Mouse (Mus musculus) embryonic fibroblast, embryonic 13.5 days (primary cell): Measurements from ENCODE around the gene Olfr457. TPM values are rescaled to one million over a fixed set of nuclear protein-coding genes. Genes with fewer than 3 reads are reported as not detected.
"Not testable (repeated sequence)": the region's sequence is repeated elsewhere in the genome, so short reads cannot be mapped to it uniquely, and the experiment has no call there.

Experiments
- H3K27ac ChIP-seq: 2 replicates; pipeline ENCODE4 v1.5.1; 2012; ENCODE audit warnings: low read length, control low read depth, inconsistent platforms; ENCODE audit not compliant: insufficient read depth
- H3K4me1 ChIP-seq: 2 replicates; pipeline ENCODE4 v1.6.1; 2011; ENCODE audit warnings: low read length; ENCODE audit not compliant: control insufficient read depth, insufficient read depth
- H3K4me3 ChIP-seq: 2 replicates; pipeline ENCODE4 v1.5.1; 2011; ENCODE audit warnings: mild to moderate bottlenecking, control low read depth, low read length; ENCODE audit not compliant: insufficient read depth
- CTCF ChIP-seq: IDR thresholded peaks from 2 replicates; pipeline ENCODE4 v1.5.1; 2011; ENCODE audit warnings: mild to moderate bottlenecking, control low read depth, low read length, moderate library complexity, borderline replicate concordance; ENCODE audit not compliant: insufficient read depth
- POLR2A ChIP-seq: IDR thresholded peaks from 2 replicates; pipeline ENCODE4 v1.6.1; 2011; ENCODE audit warnings: low read depth, mild to moderate bottlenecking, control low read depth, low read length, moderate library complexity
- polyA plus RNA-seq: library from polyadenylated mRNA; stranded (reverse); fragments of >200 nt; gene quantifications from 2 replicates; pipeline ENCODE4 v1.2.4, GENCODE M21; 2011; ENCODE audit warnings: low read depth; ENCODE audit not compliant: missing spikeins, insufficient read length

The Olfr457 gene
- polyA plus RNA-seq = not detected in 2 replicates

- Histone ChIP-seq H3K27ac (no peak within 1 kb of the TSS), H3K4me1 (no peaks in the 10 kb centered on the region), H3K4me3 (no peak within 1 kb of the TSS)
- TF ChIP-seq CTCF (no peak), POLR2A (no peak)
Observed at GRCm38 (mm10) chr6:42476235-42476634, at the start of gene Olfr457. Gene Olfr457, minus strand, starts transcription at chr6:42476335.

- H3K4me1 ChIP-seq = peaks cover 12% of the 10 kb centered on the region; the same call in 1 of the 2 replicates
- no peak for TF ChIP-seq POLR2A
- no peak overlapping the region for H3K4me3 ChIP-seq
- H3K27ac ChIP-seq = peak overlapping the region; percentile 98
Observed at GRCm38 (mm10) chr6:42513461-42513860, 37.3 kb upstream of the Olfr457 start.

GRCm38 (mm10) chr6:42509311-42509710, 33.2 kb upstream of the Olfr457 start:
- Histone ChIP-seq H3K4me3 (no peak overlapping the region), H3K27ac (peak overlapping the region; percentile 71), H3K4me1 (peaks cover 12% of the 10 kb centered on the region; the same call in 1 of the 2 replicates)
- no peak for TF ChIP-seq POLR2A

GRCm38 (mm10) chr6:42503478-42503877, 27.3 kb upstream of the Olfr457 start:
- Histone ChIP-seq H3K4me3 (no peak overlapping the region), H3K4me1 (0 out of 2 replicates have a peak, but pooled peaks cover 2% of the 10 kb centered on the region), H3K27ac (no peak overlapping the region)
- TF ChIP-seq CTCF (no peak), POLR2A (no peak)

GRCm38 (mm10) chr6:42489731-42490130, 13.6 kb upstream of the Olfr457 start:
- Histone ChIP-seq H3K4me1 (peaks cover 5% of the 10 kb centered on the region; the same call in 1 of the 2 replicates), H3K4me3 (no peak overlapping the region), H3K27ac (peak overlapping the region; percentile 85)
- TF ChIP-seq CTCF (no peak), POLR2A (no peak)

- Histone ChIP-seq H3K27ac (no peak within 1 kb of the TSS), H3K4me1 (peaks cover 5% of the 10 kb centered on the region; the same call in 1 of the 2 replicates), H3K4me3 (no peak within 1 kb of the TSS)
- no peak for TF ChIP-seq POLR2A
- no peak for TF ChIP-seq CTCF
Observed at GRCm38 (mm10) chr6:42487114-42487513, 11.0 kb upstream of the Olfr457 start, which contains the start of gene Olfr456. Gene Olfr456, minus strand, starts transcription at chr6:42487214.

GRCm38 (mm10) chr6:42484633-42485032, 8.5 kb upstream of the Olfr457 start:
- 0 out of 2 replicates have a peak, but pooled peaks cover 1% of the 10 kb centered on the region for H3K4me1 ChIP-seq
- no peak overlapping the region for H3K4me3 ChIP-seq
- TF ChIP-seq POLR2A = no peak
- TF ChIP-seq CTCF = no peak
- no peak overlapping the region for H3K27ac ChIP-seq

- not testable (repeated sequence) for H3K27ac ChIP-seq, H3K4me3 ChIP-seq, H3K4me1 ChIP-seq
Observed at GRCm38 (mm10) chr6:42471298-42471697, 4.8 kb downstream of the Olfr457 start.

- Histone ChIP-seq H3K4me1 (no peaks in the 10 kb centered on the region), H3K4me3 (no peak overlapping the region), H3K27ac (no peak overlapping the region)
- TF ChIP-seq CTCF (no peak), POLR2A (no peak)
Observed at GRCm38 (mm10) chr6:42470542-42470941, 5.6 kb downstream of the Olfr457 start.

GRCm38 (mm10) chr6:42465096-42465495, 11.0 kb downstream of the Olfr457 start, which contains the start of gene Olfr458:
Gene Olfr458, minus strand, starts transcription at chr6:42465196.
- Histone ChIP-seq H3K27ac (no peak within 1 kb of the TSS), H3K4me1 (0 out of 2 replicates have a peak, but pooled peaks cover 2% of the 10 kb centered on the region), H3K4me3 (no peak within 1 kb of the TSS)
- TF ChIP-seq POLR2A (no peak), CTCF (no peak)

- TF ChIP-seq CTCF = no peak
- no peak for TF ChIP-seq POLR2A
- Histone ChIP-seq H3K27ac (no peak overlapping the region), H3K4me3 (no peak overlapping the region), H3K4me1 (no peaks in the 10 kb centered on the region)
Observed at GRCm38 (mm10) chr6:42447381-42447780, 28.8 kb downstream of the Olfr457 start.
